Mouse (Mus musculus): ENCODE data around the gene Ret. TPM values are rescaled to one million over a fixed set of nuclear protein-coding genes. Genes with fewer than 3 reads are reported as not detected.

Gene Ret
- total RNA-seq (2021), result 1 to 10 TPM; 3.4 to 5.2 TPM
- long read RNA-seq, experiment 1, full-length matches to known transcripts, result 1 of 2 reads
- long read RNA-seq, experiment 1, partial matches to known transcripts, result 1 of 2 reads
- long read RNA-seq, experiment 1, other reads (novel, unspliced or antisense), result 0 of 2 reads
- long read RNA-seq, experiment 2, partial matches to known transcripts, result 0 of 2 reads
- long read RNA-seq, experiment 2, other reads (novel, unspliced or antisense), result 2 of 2 reads

- intact Hi-C loops (cut with DNase I), result no loop called here
- DNase-seq (ENCODE audit: extremely low spot score in 1 of 2, low spot score in 2 of 2), result no peak
- Histone ChIP-seq H3K27ac (no peak within 1 kb of the TSS), H3K4me3 (peak within 1 kb of the TSS; percentile 50)
- no peak for TF ChIP-seq CTCF (IDR thresholded peaks at IDR 0.05)
Measured at GRCm38 (mm10) chr6:118197440-118197975, at the start of gene Ret. Ret (minus strand) TSS chr6:118197718.

DNA sequence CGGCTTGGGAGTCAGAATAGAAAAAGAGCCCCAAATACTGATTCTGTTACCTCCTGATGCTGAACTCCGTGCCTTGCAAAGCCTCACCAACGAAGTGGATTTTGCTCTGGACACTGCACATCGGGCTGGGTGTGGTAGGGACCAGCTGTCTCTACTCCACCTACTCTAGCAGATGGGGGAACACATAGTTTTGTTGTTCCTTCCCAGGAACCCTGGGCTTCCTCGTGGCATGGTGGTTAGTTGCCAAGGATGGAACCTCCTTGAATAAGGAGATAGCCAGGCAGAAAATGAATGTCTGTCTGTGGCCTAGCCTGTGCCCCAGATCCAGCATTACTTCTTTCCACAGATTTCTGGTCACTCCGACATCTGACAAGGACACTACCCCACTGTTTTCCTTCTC lies 49.6 kb upstream of the Ret start:
- intact Hi-C loops (cut with DNase I), result no loop called here
- no peak for TF ChIP-seq CTCF (IDR thresholded peaks at IDR 0.05)
- no peak overlapping the region for H3K4me3 ChIP-seq
- no peak for DNase-seq (ENCODE audit: extremely low spot score in 1 of 2, low spot score in 2 of 2)
- no peak overlapping the region for H3K27ac ChIP-seq

GRCm38 (mm10) chr6:118244106-118244505 lies 46.6 kb upstream of the Ret start:
- no peak overlapping the region for H3K27ac ChIP-seq
- intact Hi-C loops (cut with DNase I), result no loop called here
- TF ChIP-seq CTCF (IDR thresholded peaks at IDR 0.05), result no peak

DNA sequence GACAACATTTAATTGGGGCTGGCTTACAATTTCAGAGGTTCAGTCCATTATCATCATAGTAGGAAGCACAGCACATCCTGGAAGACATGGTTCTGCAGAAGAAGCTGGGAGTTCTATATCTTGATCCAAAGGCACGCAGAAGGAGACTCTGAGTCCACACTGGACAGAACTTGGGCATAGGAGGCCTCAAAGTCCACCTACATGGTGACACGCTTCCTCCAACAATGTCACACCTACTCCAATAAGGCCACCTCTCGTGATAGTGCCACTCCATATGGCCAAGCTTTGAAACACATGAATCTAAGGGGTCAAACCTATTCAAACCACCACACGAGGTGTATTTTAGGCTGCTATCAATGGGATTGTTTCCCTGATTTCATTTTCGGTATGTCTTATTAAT lies 45.4 kb upstream of the Ret start:
- H3K27ac ChIP-seq, result no peak overlapping the region
- intact Hi-C loops (cut with DNase I), result no loop called here
- H3K4me3 ChIP-seq, result no peak overlapping the region
- TF ChIP-seq CTCF (IDR thresholded peaks at IDR 0.05), result no peak
- DNase-seq (ENCODE audit: extremely low spot score in 1 of 2, low spot score in 2 of 2), result no peak

More at GRCm38 (mm10) chr6:118244106-118244505, 46.6 kb upstream of the Ret start:
- no peak overlapping the region for H3K4me3 ChIP-seq
- no peak for DNase-seq (ENCODE audit: extremely low spot score in 1 of 2, low spot score in 2 of 2)

DNA sequence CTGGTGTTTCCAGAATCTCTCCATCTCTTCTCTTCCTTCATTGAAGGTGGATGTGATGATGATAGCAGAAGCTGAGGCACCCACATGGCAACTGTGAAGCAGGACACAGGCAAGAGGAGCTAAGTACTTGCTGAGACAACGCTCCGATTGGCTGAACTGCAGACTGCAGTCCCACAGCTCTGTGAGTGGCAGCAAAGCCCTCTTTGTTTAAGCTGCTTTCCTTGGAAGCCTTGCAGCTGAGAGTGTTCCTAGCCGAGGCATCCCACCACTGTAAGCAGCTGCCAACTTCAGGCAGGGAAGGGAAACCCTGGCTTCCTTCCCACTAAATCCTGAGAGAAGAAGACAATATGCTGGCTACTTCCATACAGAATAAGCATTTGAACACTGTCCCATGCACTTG lies 28.6 kb upstream of the Ret start:
- no peak overlapping the region for H3K4me3 ChIP-seq
- H3K27ac ChIP-seq, result no peak overlapping the region
- no peak for DNase-seq (ENCODE audit: extremely low spot score in 1 of 2, low spot score in 2 of 2)
- no peak for TF ChIP-seq CTCF (IDR thresholded peaks at IDR 0.05)
- intact Hi-C loops (cut with DNase I), result no loop called here

GRCm38 (mm10) chr6:118222471-118222870 lies 25.0 kb upstream of the Ret start:
- no peak overlapping the region for H3K27ac ChIP-seq
- DNase-seq (ENCODE audit: extremely low spot score in 1 of 2, low spot score in 2 of 2), result no peak
- TF ChIP-seq CTCF (IDR thresholded peaks at IDR 0.05), result no peak
- no peak overlapping the region for H3K4me3 ChIP-seq
- intact Hi-C loops (cut with DNase I), result no loop called here

DNA sequence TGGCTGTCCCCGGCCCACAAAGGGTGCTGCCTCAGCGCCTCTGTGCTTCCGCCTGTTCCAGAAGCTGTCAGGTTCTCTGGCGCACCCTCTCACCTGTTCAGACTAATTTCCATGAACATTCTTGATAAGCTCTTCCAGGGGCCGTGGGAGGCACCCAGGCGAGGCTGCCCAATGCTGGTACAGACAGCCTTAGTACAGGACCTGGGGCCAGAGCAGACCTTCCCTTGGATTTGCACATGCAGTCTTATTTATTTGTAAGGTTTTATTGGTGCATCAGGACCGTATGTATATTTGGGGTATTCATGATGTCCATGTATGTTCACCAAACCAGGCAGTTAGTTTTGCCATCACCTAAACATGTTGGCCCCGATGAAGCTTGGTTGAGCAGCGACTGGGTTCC lies 18.2 kb upstream of the Ret start:
- Histone ChIP-seq H3K4me3 (no peak overlapping the region), H3K27ac (no peak overlapping the region)
- no peak for DNase-seq (ENCODE audit: extremely low spot score in 1 of 2, low spot score in 2 of 2)
- TF ChIP-seq CTCF (IDR thresholded peaks at IDR 0.05), result no peak
- intact Hi-C loops (cut with DNase I), result no loop called here

DNA sequence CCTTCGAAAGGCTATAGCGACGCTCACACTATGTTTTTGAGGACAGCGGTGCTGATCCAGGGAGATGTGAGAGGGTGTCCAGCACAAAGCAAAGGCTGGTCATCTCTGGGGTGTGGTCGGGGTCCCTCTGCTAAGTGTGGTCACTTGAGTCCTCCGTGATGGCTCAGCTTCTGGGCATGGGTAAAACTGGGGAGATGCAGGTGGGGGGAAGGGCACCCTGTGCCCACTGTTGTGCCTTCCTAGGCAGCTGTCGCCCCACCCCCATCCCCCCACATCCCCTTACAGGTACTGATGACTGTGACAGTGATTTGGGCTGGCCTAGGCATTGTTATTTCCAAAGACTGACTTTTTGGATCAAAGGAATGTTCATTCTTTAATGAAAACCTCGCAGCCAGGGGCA lies 10.8 kb upstream of the Ret start:
- H3K27ac ChIP-seq, result no peak overlapping the region
- no peak for TF ChIP-seq CTCF (IDR thresholded peaks at IDR 0.05)

GRCm38 (mm10) chr6:118206386-118206785 lies 8.9 kb upstream of the Ret start:
- Histone ChIP-seq H3K27ac (no peak overlapping the region), H3K4me3 (no peak overlapping the region)
- intact Hi-C loops (cut with DNase I), result no loop called here
- no peak for TF ChIP-seq CTCF (IDR thresholded peaks at IDR 0.05)
- DNase-seq (ENCODE audit: extremely low spot score in 1 of 2, low spot score in 2 of 2), result no peak

More for the DNA sequence above, 10.8 kb upstream of the Ret start:
- DNase-seq (ENCODE audit: extremely low spot score in 1 of 2, low spot score in 2 of 2), result no peak
- H3K4me3 ChIP-seq, result no peak overlapping the region
- intact Hi-C loops (cut with DNase I), result no loop called here

DNA sequence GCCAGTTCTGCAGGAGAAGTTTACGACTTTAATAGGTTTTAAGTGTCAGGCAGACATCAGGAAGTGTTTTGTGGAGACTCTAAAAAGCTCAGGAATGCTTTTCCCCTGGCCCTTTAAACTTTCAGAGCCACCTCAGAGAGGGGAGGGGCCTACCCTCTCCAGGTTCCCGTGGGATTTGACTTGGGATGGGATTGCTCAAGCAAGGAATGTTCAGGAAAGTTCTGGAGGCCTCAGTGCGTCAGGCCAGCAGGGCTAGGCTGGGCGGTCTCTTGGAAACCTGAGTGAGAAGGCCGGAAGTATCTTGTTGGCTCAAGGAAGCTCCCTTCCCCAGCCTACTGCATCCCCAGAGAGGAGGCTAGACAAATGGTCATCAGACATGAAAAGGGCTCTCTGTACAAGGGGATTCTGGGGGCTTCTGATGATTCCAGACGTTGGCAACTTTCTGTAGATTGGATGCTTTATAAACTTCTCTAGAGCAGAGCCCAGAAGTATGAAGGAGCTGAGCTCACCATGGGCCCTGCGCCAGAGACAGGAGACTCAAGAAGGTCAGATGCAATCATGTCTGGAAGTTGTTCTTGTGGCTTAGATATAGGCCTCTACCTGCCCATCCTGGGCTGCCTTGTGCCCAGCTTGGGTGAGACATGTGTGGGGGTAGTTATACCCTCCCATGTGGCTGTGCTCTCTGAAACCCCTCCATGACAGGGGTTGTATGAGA lies 7.8 kb upstream of the Ret start:
- intact Hi-C loops (cut with DNase I), result no loop called here
- Histone ChIP-seq H3K4me3 (no peak overlapping the region), H3K27ac (no peak overlapping the region)
- DNase-seq (ENCODE audit: extremely low spot score in 1 of 2, low spot score in 2 of 2), result no peak
- TF ChIP-seq CTCF (IDR thresholded peaks at IDR 0.05), result no peak

DNA sequence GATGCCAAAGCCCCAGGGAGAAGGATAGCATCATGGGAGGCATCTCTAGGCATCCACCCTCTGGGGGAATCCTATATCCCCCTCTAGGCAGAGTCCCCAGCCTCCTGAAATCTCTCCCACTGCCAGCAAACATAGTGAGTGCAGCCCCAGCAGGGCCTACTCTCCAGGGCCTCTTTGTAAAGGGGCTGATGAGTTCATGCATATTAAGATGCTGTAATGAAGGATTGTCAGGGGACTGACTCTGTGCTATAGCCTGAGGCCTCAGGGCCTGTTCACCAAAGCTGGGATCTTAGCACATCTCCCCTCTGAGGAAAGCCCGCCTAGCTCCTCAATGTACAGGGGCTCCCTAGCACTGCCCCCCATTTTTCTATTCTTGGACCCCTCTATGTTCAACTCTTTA lies 6.6 kb upstream of the Ret start:
- no peak overlapping the region for H3K4me3 ChIP-seq
- no peak overlapping the region for H3K27ac ChIP-seq
- TF ChIP-seq CTCF (IDR thresholded peaks at IDR 0.05), result no peak
- no peak for DNase-seq (ENCODE audit: extremely low spot score in 1 of 2, low spot score in 2 of 2)
- intact Hi-C loops (cut with DNase I), result no loop called here

DNA sequence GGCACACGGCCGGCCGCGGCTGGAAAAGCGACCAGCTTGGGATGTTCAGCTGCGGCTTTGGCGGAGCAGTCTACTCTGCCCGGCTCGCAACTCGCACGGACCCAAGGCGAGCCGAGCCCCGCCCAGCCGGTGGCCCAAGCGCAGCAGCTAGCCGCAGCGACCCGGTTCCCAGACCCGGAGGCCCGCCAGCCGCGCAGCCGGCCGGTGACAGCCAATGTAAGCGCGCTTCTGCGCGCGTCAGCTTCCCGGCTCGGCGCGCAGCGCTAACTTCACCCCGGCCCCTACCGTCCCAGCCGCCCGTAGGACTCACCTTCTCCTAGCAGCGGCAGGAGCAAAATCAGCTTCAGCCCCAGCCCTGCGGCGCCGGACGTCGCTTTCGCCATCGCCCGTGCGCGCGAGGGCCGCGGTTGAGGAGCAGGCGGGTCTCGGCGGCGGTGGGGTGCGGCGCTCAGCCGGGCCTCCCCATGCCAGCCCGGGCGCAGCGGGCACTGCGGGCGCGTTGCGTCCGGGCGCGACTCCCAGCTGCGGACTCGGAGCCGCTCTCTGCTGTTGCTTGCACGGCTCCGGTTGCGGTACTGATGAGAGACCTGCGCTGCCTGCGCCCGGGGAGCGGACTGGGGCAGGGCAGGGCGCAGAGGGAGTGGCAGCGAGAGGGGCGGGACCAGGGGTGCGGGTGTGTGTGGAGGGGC lies 623 bp downstream of the Ret start:
- Histone ChIP-seq H3K27ac (no peak overlapping the region), H3K4me3 (peak overlapping the region; percentile 50)
- intact Hi-C loops (cut with DNase I), result no loop called here
- peak; percentile 30 to 46 for DNase-seq (ENCODE audit: extremely low spot score in 1 of 2, low spot score in 2 of 2)
- TF ChIP-seq CTCF (IDR thresholded peaks at IDR 0.05), result no peak

Data from left cerebral cortex, adult 2 months (tissue).